Mouse (Mus musculus) urinary bladder, postnatal 36 days (tissue): ENCODE measurements around the gene Rasal3.
A peak's percentile ranks its signal among the peaks of the same experiment; 100 is the strongest.

Experiments
- DNase-seq, 2 experiments: peaks; one replicate each; pipeline ENCODE4 v3.0.0; 2022; ENCODE audit warnings: low spot score in 2 of 2, mixed read lengths in 1 of 2

Rasal3 gene

GRCm38 (mm10) chr17:32403417-32403816 is at the start of gene Rasal3:
Gene Rasal3, minus strand, starts transcription at chr17:32403583.
- DNase-seq: no peak

- DNase-seq: peak; percentile 47 to 66
Measured at GRCm38 (mm10) chr17:32452482-32452881, 49.1 kb upstream of the Rasal3 start, which contains the start of gene Cyp4f39. Gene Cyp4f39, plus strand, starts transcription at chr17:32452723.

GRCm38 (mm10) chr17:32450844-32451537 is 47.6 kb upstream of the Rasal3 start:
- DNase-seq: no peak

- DNase-seq: no peak
Measured at GRCm38 (mm10) chr17:32449042-32449441, 45.7 kb upstream of the Rasal3 start.

- DNase-seq: no peak
Measured at GRCm38 (mm10) chr17:32447195-32447594, 43.8 kb upstream of the Rasal3 start.

GRCm38 (mm10) chr17:32445016-32445415 is 41.6 kb upstream of the Rasal3 start:
- DNase-seq: peak in 1 of 2 experiments; percentile 69

- DNase-seq: no peak
Measured at GRCm38 (mm10) chr17:32443245-32443644, 39.9 kb upstream of the Rasal3 start.

GRCm38 (mm10) chr17:32437106-32437505 is 33.7 kb upstream of the Rasal3 start:
- DNase-seq: no peak

GRCm38 (mm10) chr17:32435151-32435550 is 31.8 kb upstream of the Rasal3 start:
- DNase-seq: no peak

- DNase-seq: no peak
Measured at GRCm38 (mm10) chr17:32434324-32434723, 30.9 kb upstream of the Rasal3 start.

GRCm38 (mm10) chr17:32431972-32432371 is 28.6 kb upstream of the Rasal3 start:
- no peak for DNase-seq

GRCm38 (mm10) chr17:32426610-32427009 is 23.2 kb upstream of the Rasal3 start:
- no peak for DNase-seq

- no peak for DNase-seq
Measured at GRCm38 (mm10) chr17:32424034-32424433, 20.7 kb upstream of the Rasal3 start, which contains the start of gene Pglyrp2. Gene Pglyrp2, minus strand, starts transcription at chr17:32424167.

- DNase-seq: no peak
Measured at GRCm38 (mm10) chr17:32420781-32421180, 17.4 kb upstream of the Rasal3 start.

GRCm38 (mm10) chr17:32419989-32420388 is 16.6 kb upstream of the Rasal3 start:
- DNase-seq: no peak

- DNase-seq: no peak
Measured at GRCm38 (mm10) chr17:32416771-32417170, 13.4 kb upstream of the Rasal3 start.

- no peak for DNase-seq
Measured at GRCm38 (mm10) chr17:32415417-32416020, 12.1 kb upstream of the Rasal3 start.

- no peak for DNase-seq
Measured at GRCm38 (mm10) chr17:32411898-32412297, 8.5 kb upstream of the Rasal3 start.

GRCm38 (mm10) chr17:32402779-32403157 is 615 bp downstream of the Rasal3 start:
- DNase-seq: no peak

GRCm38 (mm10) chr17:32402011-32402778 is 1.2 kb downstream of the Rasal3 start:
- no peak for DNase-seq

GRCm38 (mm10) chr17:32396266-32396665 is 7.1 kb downstream of the Rasal3 start:
- no peak for DNase-seq

GRCm38 (mm10) chr17:32393944-32394343 is 9.4 kb downstream of the Rasal3 start:
- no peak for DNase-seq
